Mouse (Mus musculus) heart, embryonic 13.5 days (tissue): ENCODE measurements around the gene Coa6. TPM values are rescaled to one million over a fixed set of nuclear protein-coding genes. Genes with fewer than 3 reads are reported as not detected.

Experiments
- ATAC-seq: fragments of 200-750 bp; cut with Nextera tagmentation; 2 replicates; pipeline ENCODE4 v1.8.0; 2017; ENCODE audit warnings: moderate TSS enrichment; ENCODE audit not compliant: insufficient number of reproducible peaks, low FRiP score, low TSS enrichment; ENCODE audit errors: extremely low read depth
- H3K27ac ChIP-seq: fragments of 300-500 bp; sonication (generic); replicated peaks from 2 replicates; pipeline ENCODE4 v1.5.1; 2015; ENCODE audit warnings: moderate library complexity, mild to moderate bottlenecking, inconsistent platforms
- H3K27me3 ChIP-seq: fragments of 300-500 bp; sonication (generic); replicated peaks from 2 replicates; pipeline ENCODE4 v1.6.1; 2015; ENCODE audit warnings: mild to moderate bottlenecking, inconsistent platforms
- H3K36me3 ChIP-seq: fragments of 300-500 bp; sonication (generic); 2 replicates; pipeline ENCODE4 v1.6.1; 2015; ENCODE audit warnings: mild to moderate bottlenecking, inconsistent platforms
- H3K4me1 ChIP-seq: fragments of 300-500 bp; sonication (generic); 2 replicates; pipeline ENCODE4 v1.6.1; 2015; ENCODE audit warnings: inconsistent platforms
- H3K4me2 ChIP-seq: fragments of 300-500 bp; sonication (generic); 2 replicates; pipeline ENCODE4 v1.6.1; 2015; ENCODE audit warnings: inconsistent platforms, mild to moderate bottlenecking, moderate library complexity
- H3K4me3 ChIP-seq: fragments of 300-500 bp; sonication (generic); 2 replicates; pipeline ENCODE4 v1.5.1; 2015; ENCODE audit warnings: moderate library complexity, mild to moderate bottlenecking, inconsistent platforms
- H3K9ac ChIP-seq: fragments of 300-500 bp; sonication (generic); 2 replicates; pipeline ENCODE4 v1.6.1; 2015; ENCODE audit warnings: inconsistent platforms, mild to moderate bottlenecking, moderate library complexity
- H3K9me3 ChIP-seq: fragments of 300-500 bp; sonication (generic); 2 replicates; pipeline ENCODE4 v1.6.1; 2016; ENCODE audit warnings: inconsistent platforms
- WGBS: fragments of 180-500 bp; shearing (Covaris S2); methylation state at CpG from one replicate; pipeline ENCODE4 v1.1.7; 2015; ENCODE audit warnings: mixed read lengths; 5-methylcytosine and 5-hydroxymethylcytosine counted together
- polyA plus RNA-seq: library from polyadenylated mRNA; unstranded; fragments of >200 nt; fragmentation: Nextera tagmentation; extraction: Ambion mirVana; gene quantifications from 2 replicates; pipeline ENCODE4 v1.2.1, GENCODE M21; 2015

Coa6 gene
- polyA plus RNA-seq, 1 experiment from 2014 or later = 47.9 TPM

DNA sequence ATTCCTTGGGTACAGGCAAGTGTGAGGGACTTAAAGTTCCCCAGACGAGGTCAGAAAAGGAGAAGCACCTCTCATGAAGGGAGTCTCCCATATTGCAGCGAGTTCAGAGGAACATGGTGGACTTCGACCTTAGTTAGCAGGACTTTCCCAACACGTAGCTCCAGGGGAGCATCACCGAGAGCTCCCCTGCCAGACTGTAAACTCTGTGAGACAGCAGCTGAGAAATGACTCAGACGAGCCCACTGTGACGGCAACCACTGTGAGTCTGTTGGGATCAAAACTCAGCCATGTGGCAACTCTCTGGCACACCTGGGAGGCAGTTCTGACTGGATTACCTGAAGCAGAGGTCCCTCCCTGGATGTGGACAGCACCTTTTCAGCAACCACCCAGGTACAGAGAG lies 41.8 kb downstream of the Coa6 start:
- Histone ChIP-seq H3K4me3 (no peak overlapping the region), H3K27me3 (no peaks in the 10 kb centered on the region), H3K4me2 (no peak overlapping the region), H3K9me3 (no peaks in the 10 kb centered on the region), H3K9ac (no peak overlapping the region), H3K4me1 (no peaks in the 10 kb centered on the region), H3K27ac (no peak overlapping the region), H3K36me3 (peaks cover 72% of the 10 kb centered on the region)
- ATAC-seq = no peak
- WGBS = 79% methylated on average over 7 of the region's 7 CpGs

DNA sequence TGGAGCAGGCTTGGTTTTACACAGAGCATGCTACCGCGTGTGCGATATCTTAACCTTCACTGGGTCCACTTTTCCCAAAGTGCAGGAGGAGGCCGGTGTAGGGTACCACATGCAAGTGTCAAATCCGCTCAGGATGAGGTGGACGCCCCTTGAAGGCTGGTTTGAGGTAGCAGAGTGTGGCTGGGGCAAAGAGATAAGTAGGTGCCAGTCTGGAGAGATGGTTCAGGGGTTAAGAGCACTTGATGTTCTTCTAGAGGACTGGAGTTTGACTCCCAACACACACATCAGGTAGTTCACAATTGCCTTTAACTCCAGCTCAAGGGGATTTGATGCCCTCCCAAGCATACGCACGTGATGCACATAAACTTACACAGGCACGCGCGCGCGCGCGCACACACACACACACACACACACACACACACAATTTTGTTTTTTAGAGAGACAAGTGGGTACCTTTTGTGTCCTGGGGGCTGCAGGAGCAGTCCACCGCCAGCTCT lies 51.5 kb downstream of the Coa6 start:
- H3K9ac ChIP-seq = peak overlapping the region; percentile 85
- H3K27me3 ChIP-seq = peaks cover 19% of the 10 kb centered on the region
- peak overlapping the region; percentile 84 for H3K27ac ChIP-seq
- ATAC-seq = no peak
- peak overlapping the region; percentile 88 for H3K4me3 ChIP-seq
- H3K36me3 ChIP-seq = peaks cover 23% of the 10 kb centered on the region
- H3K4me2 ChIP-seq = peak overlapping the region; percentile 94
- H3K9me3 ChIP-seq = no peaks in the 10 kb centered on the region
- 12% methylated on average over 16 of the region's 16 CpGs for WGBS
- H3K4me1 ChIP-seq = peaks cover 22% of the 10 kb centered on the region

- Histone ChIP-seq H3K9me3 (no peaks in the 10 kb centered on the region), H3K27me3 (peaks cover 19% of the 10 kb centered on the region), H3K4me3 (peak within 1 kb of the TSS; percentile 88), H3K27ac (peak within 1 kb of the TSS; percentile 84), H3K4me1 (peaks cover 23% of the 10 kb centered on the region), H3K36me3 (peaks cover 17% of the 10 kb centered on the region), H3K4me2 (peak within 1 kb of the TSS; percentile 94), H3K9ac (peak within 1 kb of the TSS; percentile 85)
- ATAC-seq = peak; percentile 63
- under 1% methylated on average over 123 of the region's 124 CpGs for WGBS
These were observed 52.2 kb downstream of the Coa6 start, which contains the start of gene Tarbp1 for GRCm38 (mm10) chr8:126474299-126475187. Gene Tarbp1 (minus strand): TSS chr8:126475065.

Other genes starting within 250 kb of the Coa6 start
- 0.10 and 0.12 TPM in 2 replicates for gene Slc35f3, start 124.0 kb upstream of the Coa6 start, polyA plus RNA-seq
- gene Tarbp1, start 52.5 kb downstream of the Coa6 start, polyA plus RNA-seq = 1.2 and 1.3 TPM in 2 replicates
- gene Irf2bp2, start 171.5 kb downstream of the Coa6 start, polyA plus RNA-seq = 6.5 and 7.5 TPM in 2 replicates